Comparison of ENCODE assay signal across 10 mouse cellular contexts in the genomic region with DNA sequence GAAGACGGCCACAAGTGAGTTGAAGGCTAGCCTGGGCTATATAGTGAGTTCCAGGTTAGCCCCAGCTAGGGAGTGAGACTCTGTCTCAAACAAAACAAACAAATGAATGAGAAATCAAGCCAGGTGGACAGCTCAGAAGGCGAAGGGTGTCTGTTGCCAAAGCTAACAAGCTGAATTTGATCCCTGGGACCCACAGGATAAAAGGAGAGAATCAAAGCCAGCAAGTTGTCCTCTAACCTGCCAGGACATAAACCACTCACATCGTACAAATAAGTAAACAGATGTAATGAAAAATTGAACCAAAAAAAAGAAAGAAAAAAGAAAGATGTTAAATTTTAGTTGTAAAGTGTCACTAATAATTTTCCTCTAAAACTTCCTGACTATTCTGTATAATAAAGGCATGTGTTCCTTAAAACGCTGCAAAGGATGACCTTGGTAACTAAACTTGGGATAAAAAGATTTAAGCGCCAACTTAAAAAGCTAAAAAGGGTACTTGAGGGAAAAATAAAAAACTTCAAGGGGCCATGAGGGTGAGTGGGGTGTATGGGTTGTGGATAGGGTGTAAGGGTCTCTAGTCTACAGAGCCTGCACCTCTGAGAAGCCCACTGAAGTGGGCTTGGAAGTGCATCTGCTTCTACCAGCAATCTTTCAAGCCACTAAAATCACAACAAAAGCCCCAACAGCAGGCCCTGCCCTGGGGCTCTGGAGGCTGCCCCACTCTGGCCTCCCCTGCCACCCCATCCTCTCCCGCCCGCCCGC. TPM values are rescaled to one million over a fixed set of nuclear protein-coding genes. Genes with fewer than 3 reads are reported as not detected.
DNase-seq lines count a peak whose midpoint lies in the region; ATAC-seq and TF ChIP-seq lines count a peak whose summit lies in the region.
"Had no signal": no experiment of that assay in that cellular context is flagged by ENCODE, and none has a peak within 500 bp of the region (broad histone marks: within the 10 kb centered on the region; RNA-seq: fewer than 3 reads in every experiment).

No protein-coding gene starts in this region.

- H3K27ac ChIP-seq in heart, embryonic 11.5 days (ENCODE audit: low read depth, low read length) = peak overlapping the region; percentile 46; the same call in 1 of the 2 replicates
- H3K27ac ChIP-seq in midbrain, embryonic 11.5 days (ENCODE audit: low read depth, low read length) = no peak overlapping the region
- no peak overlapping the region for H3K27ac ChIP-seq in midbrain, postnatal 0 days (ENCODE audit: low read depth, low read length)
- peak overlapping the region; percentile 87 for H3K27ac ChIP-seq in limb, embryonic 10.5 days
- H3K27ac ChIP-seq: liver, embryonic 15.5 days had no signal

- H3K4me2 ChIP-seq in heart, embryonic 11.5 days = no peak overlapping the region
- peak overlapping the region; percentile 23; the same call in 1 of the 2 replicates for H3K4me2 ChIP-seq in midbrain, embryonic 11.5 days
- no peak overlapping the region for H3K4me2 ChIP-seq in midbrain, postnatal 0 days (ENCODE audit: low read depth, low read length, poor library complexity, severe bottlenecking)
- H3K4me2 ChIP-seq: liver, embryonic 15.5 days had no signal

- intact Hi-C loops in heart, postnatal 10 days (cut with DNase I) = loop anchor here (2.0 kb wide), 2 partner anchors 19 to 37 kb away; no protein-coding TSS in a partner anchor

- H3K36me3 ChIP-seq in heart, embryonic 11.5 days (ENCODE audit: control insufficient read depth, insufficient read depth, low read length) = no peaks in the 10 kb centered on the region
- H3K36me3 ChIP-seq in midbrain, embryonic 11.5 days (ENCODE audit: control insufficient read depth, insufficient read depth, low read length) = no peaks in the 10 kb centered on the region
- H3K36me3 ChIP-seq in midbrain, postnatal 0 days (ENCODE audit: insufficient read depth, low read length) = no peaks in the 10 kb centered on the region
- H3K36me3 ChIP-seq in limb, embryonic 10.5 days = no peaks in the 10 kb centered on the region
- H3K36me3 ChIP-seq: liver, embryonic 15.5 days had no signal

- no peaks in the 10 kb centered on the region for H3K27me3 ChIP-seq in heart, embryonic 11.5 days (ENCODE audit: control insufficient read depth, insufficient read depth, low read length)
- no peaks in the 10 kb centered on the region for H3K27me3 ChIP-seq in midbrain, embryonic 11.5 days (ENCODE audit: control insufficient read depth, insufficient read depth, low read length)
- H3K27me3 ChIP-seq in midbrain, postnatal 0 days (ENCODE audit: insufficient read depth, low read length) = no peaks in the 10 kb centered on the region
- H3K27me3 ChIP-seq in limb, embryonic 10.5 days (ENCODE audit: low read depth, poor library complexity, severe bottlenecking) = no peaks in the 10 kb centered on the region
- H3K27me3 ChIP-seq: liver, embryonic 15.5 days had no signal

- H3K9ac ChIP-seq in heart, embryonic 11.5 days (ENCODE audit: low read depth, low read length) = peak overlapping the region; percentile 56; the same call in 1 of the 2 replicates
- peak overlapping the region; percentile 59 for H3K9ac ChIP-seq in midbrain, embryonic 11.5 days (ENCODE audit: low read length)
- H3K9ac ChIP-seq in midbrain, postnatal 0 days (replicated peaks; ENCODE audit: low read length, poor library complexity, severe bottlenecking) = no peak overlapping the region
- H3K9ac ChIP-seq: liver, embryonic 15.5 days had no signal

- no peak overlapping the region for H3K4me3 ChIP-seq in heart, embryonic 11.5 days (ENCODE audit: low read depth, low read length)
- no peak overlapping the region for H3K4me3 ChIP-seq in midbrain, embryonic 11.5 days (ENCODE audit: low read depth, low read length)
- H3K4me3 ChIP-seq in midbrain, postnatal 0 days (ENCODE audit: low read depth, low read length) = no peak overlapping the region
- no peak overlapping the region for H3K4me3 ChIP-seq in limb, embryonic 10.5 days
- H3K4me3 ChIP-seq: liver, embryonic 15.5 days had no signal

- ATAC-seq in heart, embryonic 11.5 days (replicated peaks; ENCODE audit: insufficient number of reproducible peaks, low FRiP score, low TSS enrichment) = no peak
- no peak; the same call in 1 of the 2 replicates for ATAC-seq in midbrain, embryonic 11.5 days (ENCODE audit: low FRiP score)
- no peak; the same call in 1 of the 2 replicates for ATAC-seq in midbrain, postnatal 0 days (ENCODE audit: low FRiP score)
- ATAC-seq in activated CD4-positive, CD25-positive, alpha-beta regulatory T cell, adult 4 months = no peak

- DNase-seq in heart, postnatal 10 days = no peak
- peak; percentile 93 for DNase-seq in midbrain, embryonic 11.5 days (ENCODE audit: low spot score, missing footprints)
- DNase-seq in midbrain, postnatal 0 days (ENCODE audit: low spot score) = no peak
- no peak for DNase-seq in limb, embryonic 10.5 days (ENCODE audit: low spot score)
- no peak for DNase-seq in left cerebral cortex, adult 11 months (ENCODE audit: low spot score)
- no peak for DNase-seq in thymus, postnatal 36 days
- DNase-seq: B cell, adult 2 months had no signal

- no peaks in the 10 kb centered on the region for H3K9me3 ChIP-seq in heart, embryonic 11.5 days (replicated peaks; ENCODE audit: control insufficient read depth, low read length)
- no peaks in the 10 kb centered on the region for H3K9me3 ChIP-seq in midbrain, embryonic 11.5 days (ENCODE audit: control insufficient read depth, low read length)
- no peaks in the 10 kb centered on the region for H3K9me3 ChIP-seq in midbrain, postnatal 0 days (ENCODE audit: low read length)
- H3K9me3 ChIP-seq in limb, embryonic 10.5 days (replicated peaks) = no peaks in the 10 kb centered on the region
- H3K9me3 ChIP-seq: liver, embryonic 15.5 days had no signal

- TF ChIP-seq CTCF in midbrain, postnatal 0 days (IDR thresholded peaks at IDR 0.05) = no peak

- peaks cover 6% of the 10 kb centered on the region; the same call in 1 of the 2 replicates for H3K4me1 ChIP-seq in heart, embryonic 11.5 days (ENCODE audit: control insufficient read depth, insufficient read depth, low read length)
- peaks cover 8% of the 10 kb centered on the region for H3K4me1 ChIP-seq in midbrain, embryonic 11.5 days (ENCODE audit: control insufficient read depth, insufficient read depth, low read length)
- H3K4me1 ChIP-seq in midbrain, postnatal 0 days (ENCODE audit: insufficient read depth, low read length) = no peaks in the 10 kb centered on the region
- peaks cover 38% of the 10 kb centered on the region for H3K4me1 ChIP-seq in limb, embryonic 10.5 days

- 62% methylated on average over 8 of the region's 8 CpGs for WGBS in heart, embryonic 11.5 days (ENCODE audit: insufficient replicate concordance)
- 55% methylated on average over 8 of the region's 8 CpGs for WGBS in midbrain, embryonic 11.5 days
- WGBS in midbrain, postnatal 0 days = 54% methylated on average over 8 of the region's 8 CpGs
- WGBS in limb, embryonic 10.5 days = 59% methylated on average over 8 of the region's 8 CpGs

RNA-seq across cellular contexts. Expression of a gene that starts 30.4 kb away (rescaled TPM):
- polyA plus RNA-seq in heart, embryonic 11.5 days (2014; fragmentation: Nextera tagmentation; extraction: Ambion mirVana) = 202 and 204 TPM in 2 replicates
- total RNA-seq in heart, postnatal 10 days (2021) = 100 to 1,000 TPM; 121 to 126 TPM
- 281 and 293 TPM in 2 replicates for polyA plus RNA-seq in midbrain, embryonic 11.5 days (2014; fragmentation: Nextera tagmentation; extraction: Ambion mirVana)
- 161 and 181 TPM in 2 replicates for total RNA-seq in midbrain, postnatal 0 days (2014; rRNA removed)
- polyA plus RNA-seq in midbrain, postnatal 0 days (2015; fragmentation: Nextera tagmentation; extraction: Ambion mirVana) = 331 and 352 TPM in 2 replicates
- polyA plus RNA-seq in limb, embryonic 10.5 days (2016; fragmentation: Nextera tagmentation; extraction: Ambion mirVana) = 227 and 232 TPM in 2 replicates
- polyA plus RNA-seq in activated CD4-positive, CD25-positive, alpha-beta regulatory T cell, adult 4 months (2017; shearing (Covaris generic)) = 100 to 1,000 TPM; 294 to 327 TPM

RNA-seq across cellular contexts. Expression of a gene that starts 39.6 kb away (rescaled TPM):
- polyA plus RNA-seq in heart, embryonic 11.5 days (2014; fragmentation: Nextera tagmentation; extraction: Ambion mirVana) = 2.6 and 3.7 TPM in 2 replicates
- total RNA-seq in heart, postnatal 10 days (2021) = 10 to 100 TPM; 12.3 to 17.1 TPM
- 1.8 and 2.8 TPM in 2 replicates for polyA plus RNA-seq in midbrain, embryonic 11.5 days (2014; fragmentation: Nextera tagmentation; extraction: Ambion mirVana)
- total RNA-seq in midbrain, postnatal 0 days (2014; rRNA removed) = 6.8 and 9.8 TPM in 2 replicates
- polyA plus RNA-seq in midbrain, postnatal 0 days (2015; fragmentation: Nextera tagmentation; extraction: Ambion mirVana) = 0.99 and 1.1 TPM in 2 replicates
- 4.2 and 5.5 TPM in 2 replicates for polyA plus RNA-seq in limb, embryonic 10.5 days (2016; fragmentation: Nextera tagmentation; extraction: Ambion mirVana)
- polyA plus RNA-seq in activated CD4-positive, CD25-positive, alpha-beta regulatory T cell, adult 4 months (2017; shearing (Covaris generic)) = under 1 TPM; 0.18 to 0.19 TPM

Comparison
In these comparisons a context has a peak if more than half of its experiments do, and no peak if none do; other contexts are left out.
1. H3K27ac ChIP-seq: peak in heart, embryonic 11.5 days (single experiment) and limb, embryonic 10.5 days (single experiment); none in midbrain, embryonic 11.5 days (single experiment) and midbrain, postnatal 0 days (single experiment).